Mouse (Mus musculus): ENCODE measurements around the gene Gm20388. TPM values are rescaled to one million over a fixed set of nuclear protein-coding genes. Genes with fewer than 3 reads are reported as not detected.
"Not testable (repeated sequence)": the region's sequence is repeated elsewhere in the genome, so short reads cannot be mapped to it uniquely, and the experiment has no call there.

Gm20388 gene
- polyA plus RNA-seq, 1 experiment = 28.1 TPM

- Histone ChIP-seq H3K27ac (ENCODE audit: insufficient read depth, low read length) (no peak overlapping the region), H3K9me3 (replicated peaks; ENCODE audit: control insufficient read depth, insufficient read depth, low read length, poor library complexity, severe bottlenecking) (no peaks in the 10 kb centered on the region), H3K4me1 (ENCODE audit: control insufficient read depth, insufficient read depth, low read length) (no peaks in the 10 kb centered on the region), H3K27me3 (ENCODE audit: control insufficient read depth, insufficient read depth, low read length, poor library complexity, severe bottlenecking) (no peaks in the 10 kb centered on the region), H3K4me3 (ENCODE audit: low read depth, low read length) (peak overlapping the region; percentile 10), H3K9ac (ENCODE audit: low read depth, poor library complexity, severe bottlenecking) (peak overlapping the region; percentile 9; the same call in 1 of the 2 replicates), H3K36me3 (ENCODE audit: control insufficient read depth, insufficient read depth, low read length, poor library complexity, severe bottlenecking) (no peaks in the 10 kb centered on the region)
- TF ChIP-seq CTCF (IDR thresholded peaks at IDR 0.05; ENCODE audit: low read depth, low read length) (no peak), EP300 (IDR thresholded peaks at IDR 0.05; ENCODE audit: insufficient read depth, low read depth, low read length) (0 out of 2 replicates have a peak, but pooled peaks have one; percentile 18), POLR2A (IDR thresholded peaks at IDR 0.05; ENCODE audit: insufficient read depth, low read length) (no peak)
These were observed 1754.7 kb downstream of the Gm20388 start for GRCm38 (mm10) chr8:121665329-121665728.

- H3K27ac ChIP-seq (ENCODE audit: insufficient read depth, low read length); H3K36me3 ChIP-seq (ENCODE audit: control insufficient read depth, insufficient read depth, low read length, poor library complexity, severe bottlenecking); H3K27me3 ChIP-seq (ENCODE audit: control insufficient read depth, insufficient read depth, low read length, poor library complexity, severe bottlenecking); H3K9ac ChIP-seq (ENCODE audit: low read depth, poor library complexity, severe bottlenecking); H3K4me3 ChIP-seq (ENCODE audit: low read depth, low read length); H3K9me3 ChIP-seq (replicated peaks; ENCODE audit: control insufficient read depth, insufficient read depth, low read length, poor library complexity, severe bottlenecking); H3K4me1 ChIP-seq (ENCODE audit: control insufficient read depth, insufficient read depth, low read length): not testable (repeated sequence)
These were observed 1757.4 kb downstream of the Gm20388 start for GRCm38 (mm10) chr8:121667936-121668500.

DNA sequence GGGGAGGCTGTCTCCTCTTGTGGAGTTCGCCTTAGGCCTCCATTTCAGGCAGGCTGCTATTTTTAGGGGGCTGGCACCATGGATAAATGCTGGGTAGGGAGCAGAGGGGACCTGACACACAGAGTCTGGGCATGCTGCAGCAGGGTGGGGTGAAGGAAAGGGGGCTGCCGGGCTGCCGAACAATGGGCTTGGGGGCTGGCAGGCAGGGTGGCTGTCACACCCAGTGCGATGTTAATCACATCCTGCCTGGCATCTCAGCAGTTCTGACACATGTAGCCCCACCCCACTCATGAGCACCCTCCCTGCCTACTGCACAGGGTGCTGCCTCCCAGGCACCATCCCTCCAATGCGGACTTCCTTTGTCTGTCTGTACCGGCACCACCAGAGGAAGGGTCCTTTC is 1757.9 kb downstream of the Gm20388 start:
- Histone ChIP-seq H3K27me3 (ENCODE audit: control insufficient read depth, insufficient read depth, low read length, poor library complexity, severe bottlenecking) (no peaks in the 10 kb centered on the region), H3K36me3 (ENCODE audit: control insufficient read depth, insufficient read depth, low read length, poor library complexity, severe bottlenecking) (no peaks in the 10 kb centered on the region), H3K4me3 (ENCODE audit: low read depth, low read length) (peak overlapping the region; percentile 3; the same call in 1 of the 2 replicates), H3K9me3 (replicated peaks; ENCODE audit: control insufficient read depth, insufficient read depth, low read length, poor library complexity, severe bottlenecking) (no peaks in the 10 kb centered on the region), H3K9ac (ENCODE audit: low read depth, poor library complexity, severe bottlenecking) (peak overlapping the region; percentile 19; the same call in 1 of the 2 replicates), H3K27ac (ENCODE audit: insufficient read depth, low read length) (no peak overlapping the region), H3K4me1 (ENCODE audit: control insufficient read depth, insufficient read depth, low read length) (no peaks in the 10 kb centered on the region)
- no peak for TF ChIP-seq POLR2A (IDR thresholded peaks at IDR 0.05; ENCODE audit: insufficient read depth, low read length)
- no peak for TF ChIP-seq CTCF (IDR thresholded peaks at IDR 0.05; ENCODE audit: low read depth, low read length)
- TF ChIP-seq EP300 (IDR thresholded peaks at IDR 0.05; ENCODE audit: insufficient read depth, low read depth, low read length) = no peak

DNA sequence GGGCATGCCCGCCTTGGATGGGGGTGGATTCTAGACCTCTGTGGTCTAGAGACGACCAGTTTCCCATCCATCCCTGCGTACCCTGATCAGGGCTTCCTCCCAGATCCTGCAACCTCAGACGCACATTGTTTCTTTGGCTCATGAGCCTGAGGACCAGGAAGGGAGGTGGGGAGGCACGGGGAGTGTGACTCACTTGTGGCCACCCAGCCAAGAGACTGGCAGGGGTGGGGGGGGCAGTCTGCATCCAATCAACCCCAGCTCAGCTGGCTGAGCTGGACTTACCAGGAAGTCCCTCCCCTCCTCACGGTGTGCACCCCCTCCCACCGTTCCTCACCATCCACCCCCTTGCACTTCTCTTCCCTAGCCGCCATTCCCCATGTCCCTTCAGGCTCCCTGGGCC is 1758.6 kb downstream of the Gm20388 start:
- H3K4me1 ChIP-seq (ENCODE audit: control insufficient read depth, insufficient read depth, low read length) = no peaks in the 10 kb centered on the region
- H3K27ac ChIP-seq (ENCODE audit: insufficient read depth, low read length) = no peak overlapping the region
- peak; percentile 8 for TF ChIP-seq POLR2A (IDR thresholded peaks at IDR 0.05; ENCODE audit: insufficient read depth, low read length)
- TF ChIP-seq EP300 (IDR thresholded peaks at IDR 0.05; ENCODE audit: insufficient read depth, low read depth, low read length) = no peak
- TF ChIP-seq CTCF (IDR thresholded peaks at IDR 0.05; ENCODE audit: low read depth, low read length) = no peak
- no peaks in the 10 kb centered on the region for H3K9me3 ChIP-seq (replicated peaks; ENCODE audit: control insufficient read depth, insufficient read depth, low read length, poor library complexity, severe bottlenecking)
- H3K9ac ChIP-seq (ENCODE audit: low read depth, poor library complexity, severe bottlenecking) = peak overlapping the region; percentile 19; the same call in 1 of the 2 replicates
- no peaks in the 10 kb centered on the region for H3K27me3 ChIP-seq (ENCODE audit: control insufficient read depth, insufficient read depth, low read length, poor library complexity, severe bottlenecking)
- H3K36me3 ChIP-seq (ENCODE audit: control insufficient read depth, insufficient read depth, low read length, poor library complexity, severe bottlenecking) = no peaks in the 10 kb centered on the region
- H3K4me3 ChIP-seq (ENCODE audit: low read depth, low read length) = peak overlapping the region; percentile 3; the same call in 1 of the 2 replicates

DNA sequence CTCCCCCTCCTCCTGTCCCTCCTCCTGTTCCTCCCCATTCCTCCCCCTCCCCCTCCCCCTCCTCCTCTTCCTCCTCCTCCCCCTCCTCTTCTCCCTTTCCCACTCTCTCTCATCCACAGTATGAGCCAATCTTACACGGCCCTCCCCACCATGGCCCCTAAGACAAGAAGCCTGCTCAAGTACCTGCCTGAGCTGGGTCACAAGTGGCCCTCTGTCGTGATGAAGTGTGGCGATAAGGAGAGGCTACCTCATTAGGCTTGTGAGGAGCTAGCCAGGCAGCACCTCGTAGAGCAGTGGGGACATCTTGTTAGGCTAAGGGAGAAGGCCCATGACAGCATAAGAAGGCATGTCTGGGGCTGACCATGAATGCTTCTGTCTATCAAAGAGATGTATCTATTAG is 1762.5 kb downstream of the Gm20388 start:
- TF ChIP-seq EP300 (IDR thresholded peaks at IDR 0.05; ENCODE audit: insufficient read depth, low read depth, low read length) (no peak), POLR2A (IDR thresholded peaks at IDR 0.05; ENCODE audit: insufficient read depth, low read length) (no peak), CTCF (IDR thresholded peaks at IDR 0.05; ENCODE audit: low read depth, low read length) (no peak)
- Histone ChIP-seq H3K9ac (ENCODE audit: low read depth, poor library complexity, severe bottlenecking) (no peak overlapping the region), H3K4me3 (ENCODE audit: low read depth, low read length) (no peak overlapping the region), H3K4me1 (ENCODE audit: control insufficient read depth, insufficient read depth, low read length) (no peaks in the 10 kb centered on the region), H3K36me3 (ENCODE audit: control insufficient read depth, insufficient read depth, low read length, poor library complexity, severe bottlenecking) (no peaks in the 10 kb centered on the region), H3K9me3 (replicated peaks; ENCODE audit: control insufficient read depth, insufficient read depth, low read length, poor library complexity, severe bottlenecking) (no peaks in the 10 kb centered on the region), H3K27me3 (ENCODE audit: control insufficient read depth, insufficient read depth, low read length, poor library complexity, severe bottlenecking) (no peaks in the 10 kb centered on the region), H3K27ac (ENCODE audit: insufficient read depth, low read length) (no peak overlapping the region)

- TF ChIP-seq EP300 (IDR thresholded peaks at IDR 0.05; ENCODE audit: insufficient read depth, low read depth, low read length) = no peak
- no peak for TF ChIP-seq CTCF (IDR thresholded peaks at IDR 0.05; ENCODE audit: low read depth, low read length)
- no peak for TF ChIP-seq POLR2A (IDR thresholded peaks at IDR 0.05; ENCODE audit: insufficient read depth, low read length)
- H3K9ac ChIP-seq (ENCODE audit: low read depth, poor library complexity, severe bottlenecking) = no peak overlapping the region
These were observed 1763.3 kb downstream of the Gm20388 start for GRCm38 (mm10) chr8:121673917-121674316.

More at GRCm38 (mm10) chr8:121673917-121674316, 1763.3 kb downstream of the Gm20388 start:
- Histone ChIP-seq H3K4me1 (ENCODE audit: control insufficient read depth, insufficient read depth, low read length) (no peaks in the 10 kb centered on the region), H3K27me3 (ENCODE audit: control insufficient read depth, insufficient read depth, low read length, poor library complexity, severe bottlenecking) (no peaks in the 10 kb centered on the region), H3K9me3 (replicated peaks; ENCODE audit: control insufficient read depth, insufficient read depth, low read length, poor library complexity, severe bottlenecking) (no peaks in the 10 kb centered on the region), H3K4me3 (ENCODE audit: low read depth, low read length) (no peak overlapping the region), H3K27ac (ENCODE audit: insufficient read depth, low read length) (no peak overlapping the region), H3K36me3 (ENCODE audit: control insufficient read depth, insufficient read depth, low read length, poor library complexity, severe bottlenecking) (no peaks in the 10 kb centered on the region)

Measured in ES-Bruce4 (cell line).